Mouse (Mus musculus) lung, postnatal 0 days (tissue): ENCODE measurements around the gene Higd1b. TPM values are rescaled to one million over a fixed set of nuclear protein-coding genes. Genes with fewer than 3 reads are reported as not detected.
A peak's percentile ranks its signal among the peaks of the same experiment; 100 is the strongest.

Experiments
- ATAC-seq: fragments of 200-750 bp; cut with Nextera tagmentation; 2 replicates; pipeline ENCODE4 v1.8.0; 2017; ENCODE audit warnings: moderate library complexity
- DNase-seq: peaks from one replicate; pipeline ENCODE4 v3.0.0-alpha.2; 2016; ENCODE audit warnings: low spot score
- H3K27ac ChIP-seq: fragments of 300-500 bp; sonication (generic); 2 replicates; pipeline ENCODE4 v1.5.1; 2014; ENCODE audit warnings: antibody characterized with exemption, mild to moderate bottlenecking, low read length, mixed read lengths
- H3K27me3 ChIP-seq: fragments of 300-500 bp; sonication (generic); replicated peaks from 2 replicates; pipeline ENCODE4 v1.6.1; 2014; ENCODE audit warnings: low read length, mixed read lengths; ENCODE audit not compliant: insufficient read depth
- H3K36me3 ChIP-seq: fragments of 300-500 bp; sonication (generic); 2 replicates; pipeline ENCODE4 v1.6.1; 2014; ENCODE audit warnings: low read length, mixed read lengths; ENCODE audit not compliant: insufficient read depth
- H3K4me1 ChIP-seq: fragments of 300-500 bp; sonication (generic); 2 replicates; pipeline ENCODE4 v1.6.1; 2014; ENCODE audit warnings: antibody characterized with exemption, low read depth, low read length, mixed read lengths; ENCODE audit not compliant: insufficient read depth
- H3K4me2 ChIP-seq: fragments of 300-500 bp; sonication (generic); replicated peaks from 2 replicates; pipeline ENCODE4 v1.6.1; 2014; ENCODE audit warnings: low read depth, mild to moderate bottlenecking, low read length, moderate library complexity, mixed read lengths
- H3K4me3 ChIP-seq: fragments of 300-500 bp; sonication (generic); 2 replicates; pipeline ENCODE4 v1.5.1; 2014; ENCODE audit warnings: low read depth, low read length
- H3K9ac ChIP-seq: fragments of 300-500 bp; sonication (generic); replicated peaks from 2 replicates; pipeline ENCODE4 v1.6.1; 2014; ENCODE audit warnings: low read depth, mild to moderate bottlenecking
- H3K9me3 ChIP-seq: fragments of 300-500 bp; sonication (generic); 2 replicates; pipeline ENCODE4 v1.6.1; 2016; ENCODE audit warnings: low read length, mixed read lengths
- CTCF ChIP-seq: IDR thresholded peaks from 2 replicates; pipeline ENCODE4 v1.5.1; 2016; ENCODE audit warnings: antibody characterized with exemption, mild to moderate bottlenecking
- EP300 ChIP-seq: IDR thresholded peaks from 2 replicates; pipeline ENCODE4 v1.6.1; 2016; ENCODE audit warnings: antibody characterized with exemption, mild to moderate bottlenecking, control low read depth
- WGBS: fragments of 180-500 bp; shearing (Covaris S2); extraction: QIAGEN DNeasy Blood & Tissue Kit; methylation state at CpG from one replicate; pipeline ENCODE4 v1.1.7; 2014; 5-methylcytosine and 5-hydroxymethylcytosine counted together
- polyA plus RNA-seq: library from polyadenylated mRNA; unstranded; fragments of >200 nt; fragmentation: Nextera tagmentation; extraction: Ambion mirVana; gene quantifications from 2 replicates; pipeline ENCODE4 v1.2.1, GENCODE M21; 2015

Higd1b gene
- polyA plus RNA-seq, 1 experiment from 2014 or later: 138 TPM

- H3K4me2 ChIP-seq: no peak overlapping the region
- no peaks in the 10 kb centered on the region for H3K36me3 ChIP-seq
- H3K27me3 ChIP-seq: no peaks in the 10 kb centered on the region; the same call in 1 of the 2 replicates
- no peak for TF ChIP-seq CTCF
- no peak for TF ChIP-seq EP300
- no peak for DNase-seq
- H3K4me3 ChIP-seq: no peak overlapping the region
- no peaks in the 10 kb centered on the region; the same call in 1 of the 2 replicates for H3K4me1 ChIP-seq
- H3K27ac ChIP-seq: no peak overlapping the region
- H3K9me3 ChIP-seq: no peaks in the 10 kb centered on the region
- WGBS: 25% methylated on average over 3 of the region's 3 CpGs
- H3K9ac ChIP-seq: no peak overlapping the region
- no peak for ATAC-seq
Measured at GRCm38 (mm10) chr11:102820432-102820831, 15.2 kb upstream of the Higd1b start.

GRCm38 (mm10) chr11:102821231-102821630 lies 14.4 kb upstream of the Higd1b start:
- H3K27me3 ChIP-seq: no peaks in the 10 kb centered on the region; the same call in 1 of the 2 replicates
- H3K9me3 ChIP-seq: no peaks in the 10 kb centered on the region
- no peak overlapping the region for H3K9ac ChIP-seq
- no peaks in the 10 kb centered on the region for H3K36me3 ChIP-seq
- H3K4me3 ChIP-seq: no peak overlapping the region
- H3K4me1 ChIP-seq: no peaks in the 10 kb centered on the region; the same call in 1 of the 2 replicates
- TF ChIP-seq EP300 (no peak), CTCF (no peak)
- ATAC-seq (no peak), DNase-seq (no peak)
- WGBS: 40% methylated on average over 6 of the region's 6 CpGs
- no peak overlapping the region for H3K27ac ChIP-seq
- no peak overlapping the region for H3K4me2 ChIP-seq

GRCm38 (mm10) chr11:102826476-102826875 lies 9.2 kb upstream of the Higd1b start:
- Histone ChIP-seq H3K9ac (no peak overlapping the region), H3K9me3 (no peaks in the 10 kb centered on the region), H3K4me2 (no peak overlapping the region), H3K4me3 (no peak overlapping the region), H3K4me1 (no peaks in the 10 kb centered on the region), H3K27ac (no peak overlapping the region), H3K27me3 (no peaks in the 10 kb centered on the region), H3K36me3 (no peaks in the 10 kb centered on the region)
- DNase-seq (no peak), ATAC-seq (no peak)
- TF ChIP-seq EP300 (no peak), CTCF (no peak)
- 75% methylated on average over 2 of the region's 2 CpGs for WGBS

DNA sequence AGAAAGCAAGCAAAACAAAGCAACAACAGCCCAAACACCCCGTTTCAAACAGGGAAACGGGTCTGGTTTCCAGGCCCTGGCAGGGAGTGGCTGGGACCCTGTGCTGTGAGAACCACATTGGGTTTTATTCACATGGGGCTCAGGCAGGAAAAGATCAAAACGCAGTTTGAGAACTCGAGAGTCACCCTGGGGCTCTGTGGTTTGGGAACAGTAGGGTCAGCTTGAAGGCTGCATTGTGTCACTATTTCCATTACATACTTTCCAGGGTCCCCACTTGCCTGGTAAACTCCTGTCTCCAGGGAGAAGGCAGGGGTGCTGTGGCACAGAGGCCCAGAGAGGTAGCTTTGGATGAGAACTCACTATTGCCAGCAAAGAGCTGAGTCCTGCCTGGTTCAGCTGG lies 8.6 kb upstream of the Higd1b start:
- Histone ChIP-seq H3K4me2 (no peak overlapping the region), H3K9me3 (no peaks in the 10 kb centered on the region), H3K27me3 (no peaks in the 10 kb centered on the region), H3K9ac (no peak overlapping the region), H3K36me3 (no peaks in the 10 kb centered on the region), H3K4me3 (no peak overlapping the region), H3K27ac (no peak overlapping the region), H3K4me1 (no peaks in the 10 kb centered on the region)
- WGBS: 51% methylated on average over 4 of the region's 4 CpGs
- no peak for ATAC-seq
- no peak for DNase-seq
- TF ChIP-seq EP300: no peak
- TF ChIP-seq CTCF: no peak

DNA sequence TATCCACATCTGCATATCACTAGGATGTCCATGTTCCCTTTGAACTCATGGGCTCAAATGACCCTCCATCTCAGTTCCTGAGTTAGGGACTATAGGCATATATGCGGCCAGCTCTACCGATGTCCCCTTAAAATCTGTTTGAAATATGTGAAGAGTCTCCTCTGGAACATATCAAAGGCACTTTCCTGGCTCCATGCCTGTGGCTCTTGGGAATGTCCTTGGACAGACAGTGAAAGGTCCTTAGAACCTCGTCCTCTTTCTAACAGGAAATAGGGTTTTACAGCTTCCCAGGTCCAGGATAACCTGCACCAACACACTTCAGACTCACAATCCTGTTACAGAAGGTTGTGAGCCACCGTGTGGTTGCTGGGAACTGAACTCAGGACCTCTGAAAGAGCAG lies 5.4 kb upstream of the Higd1b start:
- Histone ChIP-seq H3K27me3 (no peaks in the 10 kb centered on the region), H3K9ac (no peak overlapping the region), H3K4me3 (no peak overlapping the region), H3K4me1 (no peaks in the 10 kb centered on the region), H3K36me3 (no peaks in the 10 kb centered on the region), H3K27ac (no peak overlapping the region), H3K9me3 (no peaks in the 10 kb centered on the region), H3K4me2 (no peak overlapping the region)
- 49% methylated on average over 4 of the region's 4 CpGs for WGBS
- no peak for DNase-seq
- TF ChIP-seq CTCF: no peak
- TF ChIP-seq EP300: no peak
- no peak for ATAC-seq

DNA sequence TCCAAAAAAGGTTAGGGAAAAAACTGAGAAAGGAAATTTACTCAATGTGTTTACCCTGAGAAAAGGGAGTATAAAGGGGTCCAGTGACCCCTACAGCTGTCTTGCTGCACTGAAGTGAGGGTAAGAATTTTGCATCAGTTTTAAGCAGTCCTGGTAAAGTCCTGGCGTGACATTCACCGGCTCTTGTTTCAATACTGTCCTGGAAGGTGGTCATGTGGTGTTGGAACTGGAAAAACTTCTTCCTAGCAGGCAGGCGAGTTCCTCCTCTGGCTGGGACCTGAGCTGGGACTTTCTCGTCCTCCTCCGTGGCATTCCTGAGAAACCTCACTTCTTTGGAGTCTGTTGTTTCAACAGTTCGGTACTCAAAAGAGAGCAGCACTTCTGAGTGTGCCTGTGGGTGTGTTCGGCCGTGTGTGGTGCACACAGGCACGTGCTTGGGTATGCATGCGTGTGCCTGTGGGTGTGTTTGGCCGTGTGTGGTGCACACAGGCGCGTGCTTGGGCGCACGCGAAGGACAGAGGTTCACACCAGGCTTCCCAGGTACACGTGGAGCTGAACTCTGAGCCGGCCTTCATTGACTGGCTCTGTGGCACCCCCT lies 2.9 kb upstream of the Higd1b start:
- ATAC-seq (peak; percentile 52), DNase-seq (peak; percentile 42)
- Histone ChIP-seq H3K27ac (0 out of 2 replicates have a peak overlapping the region, but pooled peaks have one; percentile 14), H3K4me1 (no peaks in the 10 kb centered on the region), H3K9ac (no peak overlapping the region), H3K9me3 (no peaks in the 10 kb centered on the region), H3K4me3 (no peak overlapping the region), H3K36me3 (no peaks in the 10 kb centered on the region), H3K4me2 (0 out of 2 replicates have a peak overlapping the region, but pooled peaks have one; percentile 5), H3K27me3 (no peaks in the 10 kb centered on the region)
- TF ChIP-seq EP300 (no peak), CTCF (no peak; the same call in 1 of the 2 replicates)
- 49% methylated on average over 18 of the region's 18 CpGs for WGBS
